Mouse (Mus musculus) limb, embryonic 15.5 days (tissue): ENCODE results near the gene Dmrtc1b. TPM values are rescaled to one million over a fixed set of nuclear protein-coding genes. Genes with fewer than 3 reads are reported as not detected.
"Not testable (repeated sequence)": the region's sequence is repeated elsewhere in the genome, so short reads cannot be mapped to it uniquely, and the experiment has no call there.

Source experiments
- ATAC-seq: fragments of 200-750 bp; cut with Nextera tagmentation; 2 replicates; pipeline ENCODE4 v1.8.0; 2017; ENCODE audit warnings: low read depth, moderate TSS enrichment; ENCODE audit not compliant: insufficient number of reproducible peaks, low FRiP score, low TSS enrichment
- H3K27ac ChIP-seq: fragments of 300-500 bp; sonication (generic); 2 replicates; pipeline ENCODE4 v1.5.1; 2015; ENCODE audit warnings: moderate library complexity, mild to moderate bottlenecking, inconsistent platforms
- H3K27me3 ChIP-seq: fragments of 300-500 bp; sonication (generic); 2 replicates; pipeline ENCODE4 v1.6.1; 2015; ENCODE audit warnings: inconsistent platforms
- H3K36me3 ChIP-seq: fragments of 300-500 bp; sonication (generic); 2 replicates; pipeline ENCODE4 v1.6.1; 2015; ENCODE audit warnings: inconsistent platforms
- H3K4me1 ChIP-seq: fragments of 300-500 bp; sonication (generic); 2 replicates; pipeline ENCODE4 v1.6.1; 2015; ENCODE audit warnings: inconsistent platforms
- H3K4me2 ChIP-seq: fragments of 300-500 bp; sonication (generic); 2 replicates; pipeline ENCODE4 v1.6.1; 2015; ENCODE audit warnings: mild to moderate bottlenecking, inconsistent platforms
- H3K4me3 ChIP-seq: fragments of 300-500 bp; sonication (generic); 2 replicates; pipeline ENCODE4 v1.5.1; 2015; ENCODE audit warnings: mild to moderate bottlenecking, inconsistent platforms
- H3K9ac ChIP-seq: fragments of 300-500 bp; sonication (generic); 2 replicates; pipeline ENCODE4 v1.6.1; 2015; ENCODE audit warnings: inconsistent platforms
- H3K9me3 ChIP-seq: fragments of 300-500 bp; sonication (generic); 2 replicates; pipeline ENCODE4 v1.6.1; 2016; ENCODE audit warnings: inconsistent platforms
- WGBS: fragments of 180-500 bp; shearing (Covaris S2); methylation state at CpG from one replicate; pipeline ENCODE4 v1.1.7; 2015; 5-methylcytosine and 5-hydroxymethylcytosine counted together
- polyA plus RNA-seq: library from polyadenylated mRNA; unstranded; fragments of >200 nt; fragmentation: Nextera tagmentation; extraction: Ambion mirVana; gene quantifications from 2 replicates; pipeline ENCODE4 v1.2.1, GENCODE M21; 2015

Gene Dmrtc1b
- polyA plus RNA-seq: not detected in 2 replicates

DNA sequence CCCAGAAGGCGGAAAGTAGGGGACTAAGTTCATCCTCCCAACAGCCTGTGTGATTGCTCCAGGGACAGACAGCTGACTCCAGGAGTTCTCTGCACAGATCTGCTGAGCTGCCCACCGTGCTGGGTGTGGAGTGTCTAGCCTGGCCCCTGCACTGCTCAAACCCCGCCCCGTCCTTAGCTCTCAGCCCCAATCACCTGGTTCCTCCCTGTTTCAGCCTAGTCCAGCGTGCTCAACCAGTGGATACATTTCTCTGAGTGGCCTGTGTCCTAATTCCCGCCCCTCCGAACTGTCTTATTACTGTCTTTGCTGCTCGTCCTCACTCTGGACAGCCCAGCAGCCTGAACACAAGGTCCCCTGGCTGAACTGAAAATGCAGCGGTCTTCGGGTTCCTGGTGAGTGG lies at the start of gene Dmrtc1b, which contains the start of gene Gm9112:
Gene Dmrtc1b (plus strand): TSS at position 331 of the 400 bp plus-strand sequence.
Gene Gm9112 (minus strand): TSS at position 101 of the 400 bp plus-strand sequence.
- not testable (repeated sequence) for H3K36me3 ChIP-seq, ATAC-seq, H3K4me3 ChIP-seq, H3K9ac ChIP-seq, H3K4me1 ChIP-seq, H3K27me3 ChIP-seq, H3K9me3 ChIP-seq, H3K27ac ChIP-seq, H3K4me2 ChIP-seq
- WGBS: 79% methylated on average over 9 of the region's 10 CpGs

DNA sequence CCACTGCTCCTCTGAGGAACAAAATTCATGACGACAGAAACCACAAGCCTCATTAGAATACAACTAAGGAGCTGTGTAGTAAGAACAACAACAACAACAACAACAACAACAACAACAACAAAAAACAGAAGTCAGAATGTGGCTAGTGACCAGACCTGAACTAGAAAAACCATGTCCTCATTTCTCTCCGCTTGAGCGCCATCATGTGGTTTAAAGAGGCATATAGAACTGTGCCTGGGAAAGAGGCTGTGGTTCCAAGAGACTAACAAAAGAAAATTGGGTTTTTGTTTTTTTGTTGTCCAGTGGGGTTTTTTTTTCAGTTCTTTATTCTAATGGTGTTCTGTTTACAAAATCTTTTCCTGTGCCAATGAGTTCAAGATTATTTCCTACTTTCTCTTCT lies 47.0 kb upstream of the Dmrtc1b start:
- H3K4me2 ChIP-seq: no peak overlapping the region
- H3K9ac ChIP-seq: no peak overlapping the region
- H3K27ac ChIP-seq: no peak overlapping the region
- no peak for ATAC-seq
- no peaks in the 10 kb centered on the region for H3K36me3 ChIP-seq
- H3K4me1 ChIP-seq: no peaks in the 10 kb centered on the region
- no peak overlapping the region for H3K4me3 ChIP-seq
- WGBS: 24% methylated on average over 3 of the region's 3 CpGs
- no peaks in the 10 kb centered on the region for H3K9me3 ChIP-seq
- H3K27me3 ChIP-seq: no peaks in the 10 kb centered on the region

DNA sequence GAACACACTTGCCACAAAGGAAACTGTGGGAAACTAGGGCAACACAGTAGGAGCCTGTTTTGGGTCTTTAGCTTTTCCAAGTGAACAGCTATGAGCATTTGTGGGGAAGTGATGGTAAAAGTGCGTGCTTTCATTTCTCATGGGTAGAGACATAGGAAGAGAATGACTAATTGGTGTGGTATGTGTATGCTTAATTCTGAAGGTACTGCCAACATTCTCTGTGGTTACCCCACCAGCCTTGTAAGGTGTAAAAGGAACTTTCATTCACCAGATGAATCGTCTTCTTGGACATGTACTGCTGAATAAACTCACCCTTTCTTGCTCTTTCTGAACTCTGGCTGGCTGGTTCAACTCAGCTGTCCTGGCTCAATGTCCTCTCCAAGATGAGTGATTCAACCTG lies 41.0 kb upstream of the Dmrtc1b start:
- Histone ChIP-seq H3K4me2 (no peak overlapping the region), H3K27me3 (0 out of 2 replicates have a peak, but pooled peaks cover 4% of the 10 kb centered on the region), H3K27ac (no peak overlapping the region), H3K36me3 (no peaks in the 10 kb centered on the region), H3K4me1 (no peaks in the 10 kb centered on the region), H3K9me3 (no peaks in the 10 kb centered on the region), H3K9ac (no peak overlapping the region), H3K4me3 (no peak overlapping the region)
- no peak for ATAC-seq
- WGBS: 82% methylated on average over 2 of the region's 2 CpGs

DNA sequence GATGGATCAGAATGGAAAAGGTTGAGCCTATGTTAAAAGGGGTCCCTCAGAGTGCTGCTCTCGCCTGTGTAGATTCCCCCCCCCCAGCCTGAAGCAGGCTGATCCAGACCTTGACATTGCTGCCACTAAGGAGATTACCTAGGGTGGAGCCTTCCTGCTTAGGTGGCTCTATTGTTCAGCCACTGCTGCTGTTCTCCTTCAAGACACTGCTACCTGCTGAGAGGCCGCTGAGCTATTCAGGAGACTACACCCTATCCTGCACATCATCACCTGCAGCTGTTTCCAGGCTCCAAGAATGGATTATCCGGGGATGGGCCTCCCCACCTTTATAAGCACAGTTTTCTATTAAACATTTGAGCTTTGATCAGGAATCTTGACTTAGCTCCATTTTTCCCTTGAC lies 23.0 kb upstream of the Dmrtc1b start:
- H3K9me3 ChIP-seq, H3K27me3 ChIP-seq, H3K9ac ChIP-seq, H3K4me2 ChIP-seq, ATAC-seq, H3K4me3 ChIP-seq, H3K27ac ChIP-seq, H3K4me1 ChIP-seq, H3K36me3 ChIP-seq: not testable (repeated sequence)
- WGBS: 62% methylated on average over 3 of the region's 3 CpGs

DNA sequence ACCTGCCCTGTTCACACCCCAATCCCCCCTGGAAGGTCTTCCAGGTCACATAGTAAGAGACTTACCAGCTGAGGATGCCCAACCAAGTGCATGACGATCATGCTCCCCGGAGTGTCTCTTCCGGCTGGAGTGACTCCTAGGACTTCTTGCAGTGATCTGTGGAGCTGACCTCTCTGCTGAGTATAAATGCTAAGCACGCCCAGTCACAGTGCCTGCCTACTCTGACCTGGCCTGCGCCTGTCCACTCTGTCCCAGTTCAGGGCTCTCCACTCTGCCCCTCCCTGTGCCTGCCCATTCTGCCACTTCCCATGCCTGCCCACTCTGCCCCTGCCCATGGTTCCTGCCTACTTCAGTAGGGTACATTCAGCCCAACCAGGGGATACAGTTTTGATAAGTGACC lies 20.8 kb upstream of the Dmrtc1b start, which contains the start of gene Gm3880:
Gene Gm3880 (minus strand): TSS at position 101 of the 400 bp plus-strand sequence.
- not testable (repeated sequence) for ATAC-seq

DNA sequence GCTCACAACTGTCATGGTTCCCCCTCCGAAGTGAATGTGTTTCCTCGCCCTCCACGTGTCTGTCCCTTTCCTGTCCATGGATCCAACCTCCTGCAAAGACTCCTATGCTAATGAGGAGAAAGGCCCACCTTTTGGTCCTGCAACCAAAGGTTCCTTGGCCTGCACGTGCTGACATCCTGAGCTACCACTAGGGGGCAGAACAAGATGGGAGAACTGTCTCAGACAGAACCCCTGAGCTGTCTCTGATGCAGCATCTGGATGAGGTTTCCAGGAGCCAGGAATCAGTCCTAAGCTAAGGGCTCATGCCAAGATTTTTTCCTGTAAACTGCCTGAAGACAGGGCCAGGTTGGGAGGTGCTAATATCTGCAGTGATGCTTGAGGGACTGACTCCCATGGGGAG lies 18.4 kb upstream of the Dmrtc1b start:
- H3K4me1 ChIP-seq, H3K36me3 ChIP-seq, H3K27me3 ChIP-seq, H3K4me2 ChIP-seq, H3K9ac ChIP-seq, H3K27ac ChIP-seq, H3K9me3 ChIP-seq, H3K4me3 ChIP-seq: not testable (repeated sequence)
- ATAC-seq: 0 out of 2 replicates have a peak, but pooled peaks have one; percentile 30
- 24% methylated on average over 4 of the region's 4 CpGs for WGBS

More for the DNA sequence above, 20.8 kb upstream of the Dmrtc1b start, which contains the start of gene Gm3880:
- H3K36me3 ChIP-seq, H3K4me1 ChIP-seq, H3K4me2 ChIP-seq, H3K9me3 ChIP-seq, H3K9ac ChIP-seq, H3K4me3 ChIP-seq, H3K27me3 ChIP-seq, H3K27ac ChIP-seq: not testable (repeated sequence)
- 93% methylated on average over 5 of the region's 5 CpGs for WGBS

DNA sequence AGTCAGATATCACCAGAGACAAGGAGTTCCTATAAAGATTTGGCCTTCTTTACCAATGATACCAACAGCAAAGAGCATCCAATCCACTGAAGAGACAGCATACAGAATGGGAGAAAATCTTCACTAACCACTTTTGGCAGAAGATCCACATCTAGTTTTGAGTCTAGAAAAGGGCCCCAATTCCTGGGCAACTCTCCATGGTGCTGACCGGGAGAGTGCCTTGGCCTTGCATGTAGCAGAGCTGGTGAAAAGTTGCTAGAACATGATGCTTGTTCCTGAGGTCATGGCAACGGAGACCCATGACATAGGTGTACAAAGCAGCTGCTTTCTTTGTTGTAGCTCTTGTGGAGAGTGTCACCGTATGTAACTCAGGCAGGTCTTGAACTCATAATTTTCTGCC lies 7.0 kb upstream of the Dmrtc1b start:
- ATAC-seq, H3K4me3 ChIP-seq, H3K9ac ChIP-seq, H3K4me1 ChIP-seq, H3K9me3 ChIP-seq, H3K27ac ChIP-seq, H3K36me3 ChIP-seq, H3K4me2 ChIP-seq, H3K27me3 ChIP-seq: not testable (repeated sequence)
- 68% methylated on average over 3 of the region's 3 CpGs for WGBS

DNA sequence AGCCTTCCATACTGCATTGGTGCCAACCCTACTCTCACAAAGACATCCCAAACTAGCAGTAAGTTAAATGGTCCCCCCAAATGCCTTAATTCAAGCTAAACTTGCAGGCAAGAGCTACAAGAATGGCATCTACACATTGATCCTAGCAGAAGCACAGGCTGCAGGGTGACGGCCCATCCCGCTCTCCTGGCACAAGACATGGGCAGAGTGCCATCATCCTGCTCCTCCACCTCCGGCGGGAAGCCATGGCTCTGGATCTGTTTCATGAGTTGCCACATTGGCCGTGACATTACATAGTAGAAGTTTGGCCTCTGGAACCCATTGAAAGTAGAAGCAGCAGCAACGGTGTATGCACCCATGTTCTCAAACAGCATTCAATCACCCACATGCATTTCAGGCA lies 16.6 kb downstream of the Dmrtc1b start:
- not testable (repeated sequence) for H3K4me2 ChIP-seq, H3K27ac ChIP-seq, H3K36me3 ChIP-seq, ATAC-seq, H3K27me3 ChIP-seq, H3K9me3 ChIP-seq, H3K4me3 ChIP-seq, H3K9ac ChIP-seq, H3K4me1 ChIP-seq
- WGBS: 91% methylated on average over 6 of the region's 6 CpGs

Other genes with a start within 250 kb of the Dmrtc1b start
- gene Hdac8, start 202.5 kb upstream of the Dmrtc1b start, polyA plus RNA-seq: 11.7 and 13.2 TPM in 2 replicates
- 8.5 and 9.4 TPM in 2 replicates for gene Phka1, start 63.6 kb upstream of the Dmrtc1b start, polyA plus RNA-seq
- not detected in 2 replicates for gene Gm3880, start 20.9 kb upstream of the Dmrtc1b start, polyA plus RNA-seq
- not detected in 2 replicates for gene Gm9112, start 230 bp upstream of the Dmrtc1b start, polyA plus RNA-seq
- not detected in 2 replicates for gene Dmrtc1c1, start 95.1 kb downstream of the Dmrtc1b start, polyA plus RNA-seq
- gene Dmrtc1c2, start 146.8 kb downstream of the Dmrtc1b start, polyA plus RNA-seq: not detected in 2 replicates
- not detected in 2 replicates for gene 1700031F05Rik, start 160.1 kb downstream of the Dmrtc1b start, polyA plus RNA-seq
- gene Dmrtc1a, start 200.8 kb downstream of the Dmrtc1b start, polyA plus RNA-seq: 0.30 and 0.47 TPM in 2 replicates
- not detected in 2 replicates for gene 1700011M02Rik, start 201.0 kb downstream of the Dmrtc1b start, polyA plus RNA-seq
- not detected in 2 replicates for gene 1700018G05Rik, start 220.5 kb downstream of the Dmrtc1b start, polyA plus RNA-seq